Mouse (Mus musculus) embryonic facial prominence, embryonic 10.5 days (tissue): ENCODE measurements around the gene App. TPM values are rescaled to one million over a fixed set of nuclear protein-coding genes. Genes with fewer than 3 reads are reported as not detected.

Experiments used
- DNase-seq: peaks from one replicate; pipeline ENCODE4 v3.0.0-alpha.2; 2017; ENCODE audit warnings: low spot score
- H3K27ac ChIP-seq: fragments of 300-500 bp; sonication (generic); replicated peaks from 2 replicates; pipeline ENCODE4 v1.5.1; 2016; ENCODE audit warnings: mild to moderate bottlenecking
- H3K27me3 ChIP-seq: fragments of 300-500 bp; sonication (generic); replicated peaks from 2 replicates; pipeline ENCODE4 v1.6.1; 2016; ENCODE audit warnings: low read depth, mild to moderate bottlenecking; ENCODE audit not compliant: poor library complexity, severe bottlenecking
- H3K36me3 ChIP-seq: fragments of 300-500 bp; sonication (generic); replicated peaks from 2 replicates; pipeline ENCODE4 v1.6.1; 2016; ENCODE audit warnings: mild to moderate bottlenecking, moderate library complexity
- H3K4me1 ChIP-seq: fragments of 300-500 bp; sonication (generic); 2 replicates; pipeline ENCODE4 v1.6.1; 2016
- H3K4me3 ChIP-seq: fragments of 300-500 bp; sonication (generic); 2 replicates; pipeline ENCODE4 v1.5.1; 2016; ENCODE audit warnings: mild to moderate bottlenecking, moderate library complexity
- H3K9me3 ChIP-seq: fragments of 300-500 bp; sonication (generic); 2 replicates; pipeline ENCODE4 v1.6.1; 2016; ENCODE audit warnings: mild to moderate bottlenecking
- WGBS: fragments of 180-500 bp; shearing (Covaris S2); methylation state at CpG from one replicate; pipeline ENCODE4 v1.1.7; 2016; 5-methylcytosine and 5-hydroxymethylcytosine counted together
- polyA plus RNA-seq: library from polyadenylated mRNA; unstranded; fragments of >200 nt; fragmentation: Nextera tagmentation; extraction: Ambion mirVana; gene quantifications from 2 replicates; pipeline ENCODE4 v1.2.1, GENCODE M21; 2016

The App gene
- polyA plus RNA-seq, 1 experiment from 2014 or later: 116 TPM

GRCm38 (mm10) chr16:85148615-85149508 is 24.7 kb downstream of the App start:
- Histone ChIP-seq H3K27me3 (no peaks in the 10 kb centered on the region), H3K27ac (peak overlapping the region; percentile 42; the same call in 1 of the 2 replicates), H3K9me3 (no peaks in the 10 kb centered on the region), H3K4me3 (no peak overlapping the region), H3K4me1 (peaks cover 56% of the 10 kb centered on the region), H3K36me3 (peaks cover 5% of the 10 kb centered on the region)
- DNase-seq: no peak
- 85% methylated on average over 9 of the region's 9 CpGs for WGBS

- no peak overlapping the region for H3K4me3 ChIP-seq
- H3K4me1 ChIP-seq: peaks cover 50% of the 10 kb centered on the region
- H3K27ac ChIP-seq: no peak overlapping the region
- DNase-seq: no peak
- 69% methylated on average over 4 of the region's 4 CpGs for WGBS
- no peaks in the 10 kb centered on the region for H3K9me3 ChIP-seq
- no peaks in the 10 kb centered on the region for H3K27me3 ChIP-seq
- H3K36me3 ChIP-seq: peaks cover 5% of the 10 kb centered on the region
These were observed 26.1 kb downstream of the App start for GRCm38 (mm10) chr16:85147440-85147839.

GRCm38 (mm10) chr16:85145771-85146178 is 27.8 kb downstream of the App start:
- DNase-seq: no peak
- Histone ChIP-seq H3K4me1 (peaks cover 33% of the 10 kb centered on the region), H3K27ac (peak overlapping the region; percentile 27; the same call in 1 of the 2 replicates), H3K4me3 (no peak overlapping the region), H3K36me3 (peaks cover 5% of the 10 kb centered on the region), H3K27me3 (no peaks in the 10 kb centered on the region), H3K9me3 (no peaks in the 10 kb centered on the region)
- WGBS: 61% methylated on average over 11 of the region's 11 CpGs

GRCm38 (mm10) chr16:85145369-85145768 is 28.2 kb downstream of the App start:
- no peak for DNase-seq
- H3K27me3 ChIP-seq: no peaks in the 10 kb centered on the region
- H3K9me3 ChIP-seq: no peaks in the 10 kb centered on the region
- H3K4me1 ChIP-seq: peaks cover 33% of the 10 kb centered on the region
- WGBS: 79% methylated on average over 11 of the region's 11 CpGs
- peaks cover 5% of the 10 kb centered on the region for H3K36me3 ChIP-seq
- H3K27ac ChIP-seq: no peak overlapping the region; the same call in 1 of the 2 replicates
- H3K4me3 ChIP-seq: no peak overlapping the region

GRCm38 (mm10) chr16:85144401-85144800 is 29.2 kb downstream of the App start:
- peaks cover 5% of the 10 kb centered on the region for H3K36me3 ChIP-seq
- no peak overlapping the region for H3K4me3 ChIP-seq
- H3K27ac ChIP-seq: no peak overlapping the region
- no peaks in the 10 kb centered on the region for H3K27me3 ChIP-seq
- no peak for DNase-seq
- no peaks in the 10 kb centered on the region for H3K9me3 ChIP-seq
- 89% methylated on average over 6 of the region's 6 CpGs for WGBS
- H3K4me1 ChIP-seq: peaks cover 41% of the 10 kb centered on the region

GRCm38 (mm10) chr16:85143863-85144262 is 29.7 kb downstream of the App start:
- H3K9me3 ChIP-seq: no peaks in the 10 kb centered on the region
- 89% methylated on average over 3 of the region's 3 CpGs for WGBS

GRCm38 (mm10) chr16:85143188-85143587 is 30.4 kb downstream of the App start:
- Histone ChIP-seq H3K4me1 (peaks cover 45% of the 10 kb centered on the region), H3K27ac (no peak overlapping the region), H3K27me3 (no peaks in the 10 kb centered on the region), H3K9me3 (no peaks in the 10 kb centered on the region), H3K4me3 (no peak overlapping the region), H3K36me3 (no peaks in the 10 kb centered on the region)
- DNase-seq: no peak
- WGBS: 63% methylated on average over 3 of the region's 3 CpGs

More at GRCm38 (mm10) chr16:85143863-85144262, 29.7 kb downstream of the App start:
- Histone ChIP-seq H3K27ac (no peak overlapping the region), H3K27me3 (no peaks in the 10 kb centered on the region), H3K4me1 (peaks cover 45% of the 10 kb centered on the region), H3K4me3 (no peak overlapping the region), H3K36me3 (peaks cover 5% of the 10 kb centered on the region)
- DNase-seq: no peak

GRCm38 (mm10) chr16:85141404-85141803 is 32.2 kb downstream of the App start:
- no peak overlapping the region for H3K4me3 ChIP-seq
- H3K4me1 ChIP-seq: peaks cover 35% of the 10 kb centered on the region
- H3K27ac ChIP-seq: no peak overlapping the region
- no peaks in the 10 kb centered on the region for H3K9me3 ChIP-seq
- H3K36me3 ChIP-seq: peaks cover 3% of the 10 kb centered on the region
- H3K27me3 ChIP-seq: no peaks in the 10 kb centered on the region
- DNase-seq: no peak
- WGBS: 89% methylated on average over 4 of the region's 4 CpGs

- Histone ChIP-seq H3K36me3 (peaks cover 7% of the 10 kb centered on the region), H3K9me3 (no peaks in the 10 kb centered on the region), H3K4me3 (peak overlapping the region; percentile 30; the same call in 1 of the 2 replicates), H3K27me3 (no peaks in the 10 kb centered on the region), H3K27ac (peak overlapping the region; percentile 48; the same call in 1 of the 2 replicates), H3K4me1 (peaks cover 31% of the 10 kb centered on the region)
- WGBS: 32% methylated on average over 9 of the region's 9 CpGs
- peak; percentile 45 for DNase-seq
These were observed 34.4 kb downstream of the App start for GRCm38 (mm10) chr16:85139178-85139604.

GRCm38 (mm10) chr16:85137348-85137747 is 36.2 kb downstream of the App start:
- no peaks in the 10 kb centered on the region for H3K9me3 ChIP-seq
- peaks cover 49% of the 10 kb centered on the region for H3K4me1 ChIP-seq
- no peak overlapping the region for H3K27ac ChIP-seq
- no peak for DNase-seq
- peaks cover 7% of the 10 kb centered on the region for H3K36me3 ChIP-seq
- no peak overlapping the region for H3K4me3 ChIP-seq
- H3K27me3 ChIP-seq: no peaks in the 10 kb centered on the region
- 85% methylated on average over 11 of the region's 11 CpGs for WGBS

GRCm38 (mm10) chr16:85136046-85136445 is 37.5 kb downstream of the App start:
- Histone ChIP-seq H3K4me1 (peaks cover 60% of the 10 kb centered on the region), H3K9me3 (no peaks in the 10 kb centered on the region), H3K27me3 (no peaks in the 10 kb centered on the region), H3K4me3 (no peak overlapping the region), H3K36me3 (peaks cover 8% of the 10 kb centered on the region), H3K27ac (no peak overlapping the region)
- no peak for DNase-seq
- 87% methylated on average over 4 of the region's 4 CpGs for WGBS

- Histone ChIP-seq H3K4me1 (peaks cover 65% of the 10 kb centered on the region), H3K36me3 (peaks cover 10% of the 10 kb centered on the region), H3K27me3 (no peaks in the 10 kb centered on the region), H3K27ac (peak overlapping the region; percentile 81), H3K4me3 (peak overlapping the region; percentile 4; the same call in 1 of the 2 replicates), H3K9me3 (no peaks in the 10 kb centered on the region)
- DNase-seq: peak; percentile 68
- 28% methylated on average over 5 of the region's 5 CpGs for WGBS
These were observed 40.1 kb downstream of the App start for GRCm38 (mm10) chr16:85133468-85133881.

GRCm38 (mm10) chr16:85133057-85133456 is 40.5 kb downstream of the App start:
- peaks cover 10% of the 10 kb centered on the region for H3K36me3 ChIP-seq
- H3K27me3 ChIP-seq: no peaks in the 10 kb centered on the region
- peaks cover 66% of the 10 kb centered on the region for H3K4me1 ChIP-seq
- 80% methylated on average over 8 of the region's 8 CpGs for WGBS
- DNase-seq: no peak
- peak overlapping the region; percentile 81; the same call in 1 of the 2 replicates for H3K27ac ChIP-seq
- no peaks in the 10 kb centered on the region for H3K9me3 ChIP-seq
- no peak overlapping the region for H3K4me3 ChIP-seq
